Comparison of ENCODE assay signal across 8 mouse cellular contexts in the genomic region with DNA sequence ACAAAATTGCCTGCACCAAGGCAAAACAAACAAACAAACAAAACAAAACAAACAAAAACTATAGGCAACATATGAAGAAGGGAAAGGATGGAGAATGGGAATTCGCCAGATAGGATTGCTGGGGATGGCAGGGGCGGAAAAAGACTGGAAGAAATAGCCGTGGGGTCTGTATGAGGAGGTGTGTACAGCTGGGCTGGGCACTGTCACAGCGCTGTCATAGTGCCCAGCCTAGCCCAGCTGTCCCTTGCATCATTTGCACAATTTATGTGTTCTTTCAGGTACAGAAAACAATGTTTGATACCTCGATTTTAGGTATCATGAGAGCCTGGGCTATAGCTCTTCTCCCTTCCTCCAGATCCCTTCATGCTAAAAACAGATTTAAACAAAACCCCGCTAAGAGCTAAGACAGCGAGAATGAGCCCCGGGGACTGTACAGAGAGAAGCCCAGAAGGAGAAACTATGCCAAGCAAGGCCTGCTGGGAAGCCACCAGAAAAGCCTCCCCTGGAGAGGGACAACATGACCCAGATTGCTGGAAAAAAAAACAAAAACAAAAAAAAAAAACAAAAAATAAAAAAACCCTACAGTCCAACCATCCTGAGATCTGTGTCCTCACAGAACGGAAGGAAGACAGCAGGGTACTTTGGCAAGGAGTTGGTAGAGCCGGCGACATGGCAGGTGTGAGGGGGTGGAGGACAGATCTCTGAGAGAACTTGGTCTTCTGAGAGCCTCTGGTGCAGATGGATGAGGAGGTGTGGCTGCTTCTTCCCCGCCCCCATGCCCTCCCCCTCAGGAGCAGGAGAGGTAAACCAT.
DNase-seq lines count a peak whose midpoint lies in the region; ATAC-seq and TF ChIP-seq lines count a peak whose summit lies in the region.
"Had no signal": no experiment of that assay in that cellular context is flagged by ENCODE, and none has a peak within 500 bp of the region (broad histone marks: within the 10 kb centered on the region; RNA-seq: fewer than 3 reads in every experiment).

No protein-coding gene starts in this region.

- H3K27me3 ChIP-seq in liver, embryonic 14.5 days (ENCODE audit: control insufficient read depth, insufficient read depth, low read length) = no peaks in the 10 kb centered on the region

- TF ChIP-seq CTCF in liver, embryonic 14.5 days (IDR thresholded peaks at IDR 0.05; ENCODE audit: low read depth) = no peak

- H3K4me3 ChIP-seq in liver, embryonic 14.5 days (ENCODE audit: insufficient read depth in 1 of 2, low read depth in 2 of 2, low read length in 2 of 2) = no peak overlapping the region
- H3K4me3 ChIP-seq: hindbrain, embryonic 10.5 days had no signal

- H3K9me3 ChIP-seq in liver, embryonic 14.5 days (ENCODE audit: control insufficient read depth, low read length) = no peaks in the 10 kb centered on the region
- H3K9me3 ChIP-seq: hindbrain, embryonic 10.5 days had no signal

- H3K27ac ChIP-seq in liver, embryonic 14.5 days = no peak overlapping the region

- TF ChIP-seq EP300 in liver, embryonic 14.5 days (IDR thresholded peaks at IDR 0.05; ENCODE audit: low read depth) = no peak

- H3K9ac ChIP-seq in liver, embryonic 14.5 days (replicated peaks) = no peak overlapping the region; the same call in 1 of the 2 replicates

- H3K4me2 ChIP-seq in liver, embryonic 14.5 days (ENCODE audit: low read depth) = peak overlapping the region; percentile 66

- 49% methylated on average over 12 of the region's 12 CpGs for WGBS in liver, embryonic 14.5 days (ENCODE audit: insufficient replicate concordance)

- ATAC-seq in liver, embryonic 14.5 days (ENCODE audit: insufficient read depth) = no peak

- H3K36me3 ChIP-seq in liver, embryonic 14.5 days (replicated peaks; ENCODE audit: control insufficient read depth, insufficient read depth, low read depth) = no peaks in the 10 kb centered on the region
- H3K36me3 ChIP-seq: hindbrain, embryonic 10.5 days had no signal

- DNase-seq in right cerebral cortex, adult 18-20 months = peak; percentile 80
- no peak for DNase-seq in right cerebral cortex, postnatal 4 days
- peak; percentile 75 to 81 for DNase-seq in cerebellum, postnatal 36 days
- DNase-seq in liver, embryonic 14.5 days (ENCODE audit: low read depth in 3 of 3, low spot score in 3 of 3) = no peak
- DNase-seq in thymus, postnatal 4 days = peak; percentile 76
- DNase-seq in embryo, embryonic 9.5 days (ENCODE audit: extremely low spot score) = no peak
- no peak for DNase-seq in heart, postnatal 4 days

- H3K4me1 ChIP-seq in liver, embryonic 14.5 days (replicated peaks; ENCODE audit: control insufficient read depth in 2 of 2, insufficient read depth in 2 of 2, low read length in 1 of 2) = peaks cover 14 to 20% of the 10 kb centered on the region in 2 experiments

Comparison
In these comparisons a context has a peak if more than half of its experiments do, and no peak if none do; other contexts are left out.
1. DNase-seq: peak in right cerebral cortex, adult 18-20 months (single experiment), cerebellum, postnatal 36 days (2 of 2) and thymus, postnatal 4 days (single experiment); none in right cerebral cortex, postnatal 4 days (single experiment), liver, embryonic 14.5 days (0 of 3), embryo, embryonic 9.5 days (single experiment) and heart, postnatal 4 days (single experiment).